Comparison of ENCODE assay signal across 30 mouse cellular contexts in genomic region chr2:52974056-52974455, GRCm38 (mm10).
"Had no signal": no experiment of that assay in that cellular context is flagged by ENCODE, and none has a peak within 500 bp of the region (broad histone marks: within the 10 kb centered on the region; RNA-seq: fewer than 3 reads in every experiment).

No protein-coding gene starts in this region.

- ATAC-seq: liver, embryonic 12.5 days; liver, postnatal 0 days; lung, postnatal 0 days; midbrain, embryonic 13.5 days; midbrain, embryonic 15.5 days; midbrain, embryonic 16.5 days had no signal

- H3K27ac ChIP-seq: limb, embryonic 12.5 days; limb, embryonic 13.5 days; liver, embryonic 12.5 days; liver, embryonic 13.5 days; liver, embryonic 14.5 days; liver, embryonic 15.5 days; lung, embryonic 15.5 days; macrophage; midbrain, embryonic 10.5 days; midbrain, embryonic 12.5 days; midbrain, embryonic 13.5 days; midbrain, embryonic 15.5 days; neural tube, embryonic 12.5 days had no signal

- DNase-seq: left cerebral cortex, postnatal 4 days; liver; liver, embryonic 13.5 days; liver, postnatal 0 days; lung, adult 18-20 months; lung, adult 2 months; lung, embryonic 14.5 days; lung, postnatal 10 days; lung, postnatal 14 days; lung, postnatal 36 days; lung, postnatal 4 days; midbrain, embryonic 14.5 days had no signal

- H3K27me3 ChIP-seq: limb, embryonic 12.5 days; limb, embryonic 13.5 days; liver, embryonic 12.5 days; liver, embryonic 13.5 days; liver, embryonic 15.5 days; lung, embryonic 15.5 days; megakaryocyte, embryonic 14.5 days; midbrain, embryonic 12.5 days; midbrain, embryonic 13.5 days; midbrain, embryonic 15.5 days; neural tube, embryonic 12.5 days had no signal

- H3K9me3 ChIP-seq: limb, embryonic 12.5 days; limb, embryonic 13.5 days; liver, embryonic 12.5 days; liver, embryonic 13.5 days; liver, embryonic 15.5 days; lung, embryonic 15.5 days; megakaryocyte, embryonic 14.5 days; midbrain, embryonic 10.5 days; midbrain, embryonic 12.5 days; midbrain, embryonic 13.5 days; midbrain, embryonic 15.5 days; neural tube, embryonic 12.5 days had no signal

- H3K4me1 ChIP-seq: liver, embryonic 12.5 days; liver, embryonic 13.5 days; liver, embryonic 15.5 days; megakaryocyte, embryonic 14.5 days; midbrain, embryonic 10.5 days had no signal

- H3K4me2 ChIP-seq: limb, embryonic 12.5 days; limb, embryonic 13.5 days; liver, embryonic 11.5 days; liver, embryonic 12.5 days; liver, embryonic 13.5 days; liver, embryonic 15.5 days; lung, embryonic 14.5 days; lung, embryonic 15.5 days; midbrain, embryonic 11.5 days; midbrain, embryonic 12.5 days; midbrain, embryonic 13.5 days; midbrain, embryonic 15.5 days; neural tube, embryonic 12.5 days had no signal

- H3K9ac ChIP-seq: limb, embryonic 12.5 days; limb, embryonic 13.5 days; liver, embryonic 12.5 days; liver, embryonic 13.5 days; liver, embryonic 14.5 days; liver, embryonic 15.5 days; liver, postnatal 0 days; lung, embryonic 14.5 days; lung, embryonic 15.5 days; midbrain, embryonic 12.5 days; midbrain, embryonic 13.5 days; midbrain, embryonic 15.5 days; neural tube, embryonic 12.5 days had no signal

- H3K4me3 ChIP-seq: limb, embryonic 12.5 days; limb, embryonic 13.5 days; liver, embryonic 12.5 days; liver, embryonic 13.5 days; liver, embryonic 15.5 days; lung, embryonic 15.5 days; megakaryocyte, embryonic 14.5 days; midbrain, embryonic 10.5 days; midbrain, embryonic 12.5 days; midbrain, embryonic 13.5 days; midbrain, embryonic 15.5 days; myocyte; neural tube, embryonic 12.5 days had no signal

- H3K36me3 ChIP-seq: limb, embryonic 12.5 days; limb, embryonic 13.5 days; liver, embryonic 12.5 days; liver, embryonic 13.5 days; liver, embryonic 15.5 days; lung, embryonic 15.5 days; midbrain, embryonic 10.5 days; midbrain, embryonic 12.5 days; midbrain, embryonic 13.5 days; midbrain, embryonic 15.5 days; neural tube, embryonic 12.5 days had no signal
